Mouse (Mus musculus) ES-CJ7 (cell line): ENCODE measurements at regions not wholly inside any gene's neighbourhood (a gene's known extent, or its start where the extent isn't known, plus 50 kb on each side); places are given as distances from the start of the nearest gene placed in this dataset.
"Not testable (repeated sequence)": the region's sequence is repeated elsewhere in the genome, so short reads cannot be mapped to it uniquely, and the experiment has no call there.

Experiments used
- DNase-seq: peaks from one replicate; pipeline ENCODE4 v3.0.0; 2011; ENCODE audit warnings: low read depth, low spot score

DNA sequence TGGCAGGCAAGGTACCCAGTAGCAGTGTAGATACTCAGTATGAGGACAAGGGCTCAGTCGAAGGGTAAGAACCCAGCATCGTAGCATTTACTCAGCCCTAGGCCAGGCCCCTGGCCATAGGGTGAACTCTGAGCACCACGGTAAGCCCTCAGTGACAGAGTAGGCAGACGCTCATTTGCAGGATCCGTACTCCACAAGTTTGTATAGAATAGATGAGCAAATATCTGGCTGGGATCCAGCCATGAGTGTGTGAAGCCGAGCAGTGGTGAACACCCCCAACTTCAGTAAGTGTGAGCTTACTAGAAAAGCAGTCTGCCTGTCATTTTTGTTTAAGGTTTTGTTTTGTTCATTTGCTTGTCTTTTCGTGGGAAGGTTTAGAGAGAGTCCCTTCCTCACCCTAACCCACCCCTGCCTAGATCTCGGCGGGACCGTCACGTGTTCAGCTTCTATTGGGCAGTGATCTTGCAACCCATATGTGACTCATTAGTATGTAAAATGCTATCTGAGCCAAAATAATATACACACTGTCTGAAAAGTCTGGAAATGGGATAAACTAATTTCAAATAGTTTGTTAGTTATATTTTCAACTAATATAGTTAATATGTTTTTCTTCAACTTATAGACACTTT, 76.3 kb downstream of the Gm5447 start:
- no peak for DNase-seq

DNA sequence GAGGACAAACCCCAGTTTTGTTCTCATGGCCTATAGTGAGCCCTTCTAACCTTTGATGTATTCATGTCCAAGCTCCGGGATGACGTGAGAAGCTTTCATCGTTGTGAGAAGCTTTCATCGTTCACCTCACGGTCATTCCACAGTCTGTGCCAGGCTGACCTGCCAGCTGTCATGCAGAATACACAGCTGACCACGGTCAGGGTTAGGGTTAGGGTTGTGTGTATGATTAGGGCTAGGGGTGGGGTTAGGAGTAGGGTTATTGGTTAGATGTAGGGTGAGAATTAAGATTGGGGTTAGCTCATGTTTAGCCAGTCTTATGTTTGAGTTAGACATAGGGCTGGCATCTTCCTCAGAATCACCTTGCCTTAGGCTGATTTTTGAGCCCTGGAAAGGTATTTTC, 77.6 kb downstream of the Gm5447 start:
- not testable (repeated sequence) for DNase-seq

DNA sequence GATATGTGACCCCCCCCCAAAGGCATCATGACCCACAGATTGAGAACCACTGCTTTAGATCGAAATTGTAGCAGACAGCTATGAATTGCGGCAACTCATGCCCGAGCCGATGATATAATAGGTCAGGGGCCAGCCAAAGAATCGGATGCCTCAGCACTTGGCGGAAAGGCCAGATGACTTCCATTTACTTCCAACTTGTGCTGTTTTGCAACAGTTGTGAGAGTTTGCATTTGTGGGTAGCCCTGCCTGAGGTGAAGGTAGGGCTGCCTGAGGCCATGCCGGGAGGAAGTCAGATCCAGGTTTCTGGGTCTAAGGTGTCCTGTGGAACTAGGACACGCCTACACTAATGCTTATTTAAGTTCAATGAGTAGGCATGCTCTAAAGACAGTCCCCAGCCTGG, 80.4 kb downstream of the Gm5447 start:
- DNase-seq, result no peak

DNA sequence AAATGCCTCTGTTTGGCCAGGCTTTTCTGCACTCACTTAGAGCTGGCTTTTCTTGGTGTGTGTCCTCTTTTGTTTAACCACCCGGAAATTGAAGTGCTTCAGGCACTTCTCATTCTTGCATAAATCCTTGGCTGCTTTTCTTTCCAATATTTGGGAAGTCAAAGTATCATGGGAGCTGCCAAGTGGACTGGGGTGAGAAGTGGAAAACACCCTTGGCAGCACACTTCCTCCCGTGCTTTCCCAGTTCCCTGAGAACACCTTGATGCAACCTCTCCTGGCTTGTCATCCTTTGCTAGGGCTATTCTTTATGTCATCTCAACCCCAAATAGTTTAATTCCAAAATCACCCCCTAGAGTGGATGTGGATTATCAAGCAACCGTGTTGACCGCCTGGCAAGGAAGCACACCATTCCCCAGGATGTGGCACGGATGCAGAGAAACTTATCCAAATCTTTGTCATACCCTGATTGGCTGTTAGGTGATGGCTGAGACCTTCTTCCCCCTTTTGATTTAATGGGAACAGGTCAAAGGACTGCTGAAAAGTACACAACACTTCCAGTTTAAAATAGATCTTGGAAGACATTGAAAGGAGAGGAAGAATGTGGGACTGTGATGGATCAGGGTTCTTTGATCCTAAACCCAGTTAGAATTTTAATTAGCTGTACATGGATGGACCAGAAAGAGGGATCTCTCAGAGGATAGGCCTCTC, 81.5 kb downstream of the Gm5447 start:
- DNase-seq, result no peak

- DNase-seq, result no peak
These were observed 82.3 kb downstream of the Gm5447 start for GRCm38 (mm10) chr13:31056154-31056871.

- DNase-seq, result no peak
These were observed 87.0 kb downstream of the Gm5447 start for GRCm38 (mm10) chr13:31060916-31061431.

- no peak for DNase-seq
These were observed 94.3 kb downstream of the Gm5447 start for GRCm38 (mm10) chr13:31068343-31068742.

DNA sequence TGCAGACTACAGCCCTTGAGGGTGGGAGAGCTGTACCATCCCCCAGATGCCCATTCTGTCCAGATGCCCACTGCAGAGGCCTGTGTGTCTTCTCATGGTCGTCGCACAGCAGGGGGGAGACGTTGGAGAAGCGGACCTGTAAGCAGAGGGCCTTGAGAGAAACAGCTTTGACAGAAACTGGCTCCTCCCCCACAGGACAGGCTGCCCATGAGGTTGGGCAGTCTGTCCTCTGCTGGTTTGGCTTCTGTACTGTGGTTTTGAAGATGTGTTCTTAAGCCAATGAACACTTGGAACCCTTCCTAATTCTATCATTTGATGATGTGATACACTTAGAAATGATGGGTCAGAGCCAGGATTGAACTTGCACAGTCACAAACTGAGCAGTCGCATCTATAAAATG, 102.5 kb downstream of the Gm5447 start:
- no peak for DNase-seq

DNA sequence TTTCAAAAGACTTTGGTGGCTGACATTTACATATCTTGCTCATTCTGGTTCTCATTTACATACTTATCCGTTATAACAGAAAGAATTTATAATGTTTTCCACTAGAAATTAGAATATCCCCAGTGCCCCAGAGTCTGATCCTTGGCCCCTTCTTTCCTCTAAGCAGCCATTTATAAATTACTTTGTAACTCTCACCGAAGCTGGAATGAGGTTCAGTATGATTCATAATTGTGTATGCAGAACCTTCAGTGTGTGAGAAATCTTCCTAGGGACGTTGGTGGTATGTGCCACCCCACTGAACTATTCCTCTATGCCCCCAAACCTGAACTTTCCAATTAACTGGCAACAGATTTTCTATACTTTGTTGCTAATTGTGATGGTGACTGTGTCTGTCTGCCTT, 104.7 kb downstream of the Gm5447 start:
- DNase-seq, result no peak

- DNase-seq, result no peak
These were observed 106.2 kb downstream of the Gm5447 start for GRCm38 (mm10) chr13:31080215-31080614.

GRCm38 (mm10) chr13:31082448-31083140, 108.6 kb downstream of the Gm5447 start:
- DNase-seq, result peak; percentile 59

GRCm38 (mm10) chr13:31101051-31101450, 127.0 kb downstream of the Gm5447 start:
- no peak for DNase-seq

GRCm38 (mm10) chr13:31107434-31107833, 133.4 kb downstream of the Gm5447 start:
- no peak for DNase-seq

DNA sequence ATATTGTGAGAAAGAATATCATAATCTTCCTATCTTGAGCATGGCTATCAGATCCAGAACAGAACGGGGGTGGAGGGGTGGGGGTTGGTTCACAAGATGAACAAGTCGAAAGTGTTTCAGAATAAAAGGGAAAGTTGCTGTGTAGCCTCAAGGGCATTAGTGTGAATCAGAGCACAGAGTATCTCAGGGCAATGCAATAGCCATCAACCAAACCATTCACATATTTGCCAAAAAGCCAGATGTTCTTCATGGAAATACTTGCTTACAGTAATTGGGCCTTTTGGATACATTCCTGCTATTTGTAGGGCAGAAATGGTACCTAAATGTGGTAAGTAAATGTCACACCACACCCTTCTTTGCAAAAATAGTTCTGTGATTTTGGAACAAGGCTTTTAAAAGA, 135.2 kb downstream of the Gm5447 start:
- no peak for DNase-seq

- no peak for DNase-seq
These were observed 148.7 kb downstream of the Gm5447 start for GRCm38 (mm10) chr13:31122689-31123088.

GRCm38 (mm10) chr13:31124547-31125216, 150.7 kb downstream of the Gm5447 start:
- no peak for DNase-seq

- no peak for DNase-seq
These were observed 158.5 kb downstream of the Gm5447 start for GRCm38 (mm10) chr13:31132501-31132900.

- no peak for DNase-seq
These were observed 165.7 kb downstream of the Gm5447 start for GRCm38 (mm10) chr13:31139686-31140085.

- no peak for DNase-seq
These were observed 173.3 kb downstream of the Gm5447 start for GRCm38 (mm10) chr13:31147323-31147722.

- DNase-seq, result no peak
These were observed 180.1 kb downstream of the Gm5447 start for GRCm38 (mm10) chr13:31154066-31154465.

DNA sequence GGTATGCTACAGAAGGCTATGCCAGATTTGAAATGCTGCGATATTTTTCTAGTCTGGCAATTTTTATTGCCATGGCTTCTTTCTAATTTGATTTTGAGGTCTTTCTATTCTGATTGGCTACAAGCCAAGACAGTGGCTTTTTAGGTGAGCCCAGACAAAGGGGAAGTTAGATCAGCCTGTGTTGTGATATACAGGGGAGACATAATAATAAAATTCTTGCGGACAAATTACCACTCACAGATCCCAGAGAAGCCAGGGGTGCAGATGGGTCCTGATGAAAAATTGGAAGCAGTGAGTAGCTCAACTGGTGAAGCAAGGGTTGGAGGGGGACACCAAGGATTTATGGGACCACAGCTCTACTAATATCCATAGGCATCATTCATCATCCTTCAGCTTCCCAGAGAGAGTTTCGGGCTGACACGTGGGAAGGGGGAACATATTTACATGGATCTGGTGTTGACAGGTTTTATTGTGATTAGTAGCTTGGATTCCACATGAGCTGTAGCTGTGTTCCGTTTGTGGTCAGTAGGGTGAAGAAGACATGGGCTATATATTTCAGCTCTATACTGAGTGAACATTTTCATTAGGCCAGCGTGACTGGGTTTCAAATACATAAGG, 190.0 kb downstream of the Gm5447 start:
- no peak for DNase-seq
